Mouse (Mus musculus) spleen, postnatal 10 days (tissue): ENCODE data around the gene Gm10964.

Experiments used
- DNase-seq, 2 experiments: peaks; one replicate each; pipeline ENCODE4 v3.0.0; 2021 to 2022; ENCODE audit warnings: low spot score in 2 of 2

Gm10964 gene

DNA sequence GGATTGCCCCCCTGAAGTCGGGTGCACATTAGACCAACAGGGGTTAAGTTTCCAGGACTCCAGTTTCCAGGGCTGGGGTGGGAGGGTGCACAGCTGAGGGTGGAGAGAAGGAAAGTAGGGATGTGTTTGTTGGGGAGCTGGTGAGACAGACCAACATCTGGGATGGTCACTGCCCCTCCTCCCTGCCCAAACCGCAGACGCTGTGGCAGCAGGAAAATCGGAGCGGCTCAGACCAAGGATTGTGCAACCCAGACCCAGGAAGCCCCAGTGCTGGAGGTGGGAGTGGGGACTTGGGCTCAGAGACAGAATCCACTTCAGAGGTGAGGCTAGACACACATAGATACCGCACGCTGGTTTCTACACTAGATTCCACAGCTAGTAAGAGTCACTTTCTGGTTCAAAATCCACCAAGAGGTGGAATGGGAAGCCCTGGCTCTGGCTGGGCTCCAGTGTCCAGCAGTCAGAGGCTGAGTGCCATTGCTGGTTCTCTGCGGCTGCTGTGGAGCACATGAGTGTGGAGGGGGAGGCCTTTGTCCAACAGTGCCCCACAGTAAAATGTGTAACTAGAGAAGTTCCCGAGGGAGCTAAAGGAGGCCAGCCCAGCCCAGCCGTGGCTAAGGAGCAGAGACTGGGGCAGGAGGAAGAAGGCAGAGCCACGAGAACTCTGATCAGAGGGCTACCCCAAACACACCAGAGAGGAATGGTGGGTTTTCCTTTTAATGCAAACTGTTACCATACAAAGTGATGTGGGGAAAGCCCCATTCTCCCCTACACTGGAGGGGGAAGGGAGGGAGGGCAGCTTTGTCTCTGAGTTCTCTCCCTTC is 4.3 kb upstream of the Gm10964 start:
- DNase-seq: no peak

- DNase-seq: no peak
These were observed 3.2 kb upstream of the Gm10964 start for GRCm38 (mm10) chr3:103735776-103736600.

GRCm38 (mm10) chr3:103737061-103737754 is 2.0 kb upstream of the Gm10964 start:
- no peak for DNase-seq

DNA sequence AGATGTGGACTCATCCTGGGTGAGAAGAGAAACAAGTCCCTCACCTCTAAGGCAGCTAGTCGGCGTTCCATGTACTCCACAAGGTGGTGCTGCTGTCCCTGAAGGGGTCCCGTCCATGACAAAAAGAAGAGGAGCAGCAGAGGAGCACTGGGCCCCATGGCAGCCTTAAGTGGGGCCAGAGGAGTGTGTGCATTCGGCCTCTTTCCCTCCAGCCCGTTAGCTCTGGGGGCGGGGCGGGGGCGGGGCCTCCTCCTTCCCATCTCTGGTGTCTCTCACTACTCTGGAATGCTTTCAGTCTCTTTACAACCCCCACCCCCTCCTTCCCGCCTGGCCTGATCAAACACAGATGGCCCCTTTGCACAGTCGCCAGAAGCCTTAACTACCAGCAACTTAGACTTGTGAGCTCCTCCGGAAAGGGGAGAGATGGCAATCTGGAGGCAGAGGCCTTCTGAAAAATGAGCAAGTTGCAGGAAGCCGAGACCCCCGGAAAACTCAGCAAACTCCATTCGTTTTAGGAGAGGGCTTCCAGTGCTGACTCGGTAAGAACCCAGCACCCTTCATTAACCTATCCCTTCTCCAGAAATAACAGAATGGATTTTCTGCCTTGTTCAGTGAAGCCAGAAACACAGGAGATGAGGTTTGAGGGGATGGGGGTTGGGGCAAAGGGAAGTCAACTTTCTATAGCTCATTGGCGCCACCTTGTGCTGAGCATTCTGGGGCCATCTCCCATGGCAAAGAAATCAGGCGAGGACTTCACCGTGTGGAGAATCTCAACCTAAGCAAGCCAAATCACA is 1.2 kb upstream of the Gm10964 start, which contains the start of gene Olfml3:
Gene Olfml3, minus strand, starts transcription at position 224 of the 794 bp plus-strand sequence.
- peak; percentile 80 to 91 for DNase-seq

DNA sequence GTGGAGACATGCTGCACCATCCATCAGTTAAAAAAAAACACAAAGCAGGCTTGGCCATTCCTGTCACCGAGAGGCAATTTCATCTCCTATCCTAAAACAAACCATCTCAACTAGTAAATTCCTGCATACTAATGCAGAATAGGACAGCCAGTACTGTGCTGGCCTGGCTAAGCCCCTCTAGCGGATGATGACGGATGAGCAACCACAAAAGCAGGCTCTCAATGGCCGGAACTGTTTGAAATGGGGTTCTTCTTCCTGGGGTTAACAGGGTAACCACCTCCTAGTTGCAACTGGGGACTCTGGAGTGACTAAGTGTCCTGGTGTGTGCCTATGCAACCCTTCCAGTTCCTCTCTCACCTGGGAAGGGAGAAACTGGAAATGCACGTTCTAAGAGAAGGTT is 1.2 kb downstream of the Gm10964 start:
- DNase-seq: no peak

DNA sequence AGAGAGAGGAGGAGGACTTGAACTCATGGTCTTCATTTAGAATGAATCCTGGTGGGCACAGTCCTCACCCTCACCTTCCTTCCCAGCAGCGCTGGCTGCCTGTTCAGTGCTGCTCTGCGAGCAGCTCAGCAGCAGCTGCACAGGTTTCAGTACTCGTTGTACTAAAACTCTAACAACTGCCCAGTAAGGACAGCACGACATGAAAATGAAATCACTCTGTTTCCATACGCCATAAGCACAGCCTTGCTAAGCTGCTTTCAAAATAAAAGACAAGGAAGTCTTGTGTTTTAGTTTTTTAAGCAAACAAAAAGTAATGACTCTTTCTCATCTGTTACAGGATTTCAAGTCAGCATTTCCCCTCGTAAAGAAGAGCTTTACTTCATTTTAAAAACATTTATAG is 4.0 kb downstream of the Gm10964 start:
- no peak for DNase-seq

- DNase-seq: no peak
These were observed 6.0 kb downstream of the Gm10964 start for GRCm38 (mm10) chr3:103745001-103745770.

DNA sequence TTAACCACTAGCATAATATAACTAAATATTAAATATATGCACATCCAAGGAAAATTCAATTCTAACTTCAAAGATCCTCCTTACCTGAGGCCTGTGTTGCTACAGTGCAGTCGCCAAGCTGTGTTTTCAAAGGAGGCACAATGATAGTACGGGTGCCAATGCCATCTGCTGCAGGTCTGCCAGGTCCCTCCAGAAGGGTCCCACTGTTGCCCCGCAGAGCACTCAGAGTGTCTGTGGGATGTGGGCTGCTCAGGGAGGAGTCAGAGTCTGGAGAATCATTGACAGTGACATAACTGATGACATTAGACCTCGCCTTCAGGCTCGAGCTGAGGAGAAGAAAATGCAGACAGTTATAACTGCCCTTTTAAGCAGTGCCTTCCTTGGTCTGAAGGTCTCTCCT is 7.5 kb downstream of the Gm10964 start:
- no peak for DNase-seq

DNA sequence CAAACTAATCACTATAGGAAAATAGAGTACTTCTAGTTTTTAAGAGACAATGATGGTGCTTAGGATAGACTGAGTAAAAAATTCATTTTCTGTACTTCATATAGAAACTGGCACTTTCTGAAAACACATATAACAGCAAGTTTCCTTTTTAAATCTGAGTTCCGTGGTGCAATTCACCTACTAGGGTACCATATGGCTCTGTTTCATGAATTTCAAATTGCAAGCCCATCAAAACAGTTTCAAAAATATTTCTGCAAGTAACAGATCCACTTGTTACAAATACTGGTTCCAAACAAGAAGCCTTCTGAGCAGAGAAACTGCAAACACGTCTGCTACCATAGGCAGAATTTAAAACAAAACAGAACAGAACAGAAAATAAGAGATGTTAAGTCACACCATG is 12.4 kb downstream of the Gm10964 start:
- DNase-seq: no peak

- no peak for DNase-seq
These were observed 16.2 kb downstream of the Gm10964 start for GRCm38 (mm10) chr3:103755351-103755750.

DNA sequence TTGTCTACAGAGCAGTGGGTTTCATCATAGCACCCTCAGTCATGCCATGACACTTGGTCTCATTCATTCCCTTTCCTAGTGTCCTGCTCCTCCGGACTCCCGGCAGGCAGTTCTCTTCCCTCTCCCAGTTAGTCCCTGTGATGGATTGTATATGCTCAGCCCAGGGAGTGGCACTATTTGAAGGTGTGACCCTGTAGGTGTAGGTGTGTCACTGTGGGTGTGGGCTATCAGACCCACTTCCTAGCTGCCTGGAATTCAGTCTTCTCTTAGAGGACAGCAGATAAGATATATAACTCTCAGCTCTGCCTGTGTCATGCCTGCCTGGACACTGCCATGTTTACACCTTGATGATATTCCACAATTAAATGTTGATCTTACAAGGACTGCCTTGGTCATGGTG is 17.8 kb downstream of the Gm10964 start:
- DNase-seq: no peak

GRCm38 (mm10) chr3:103758456-103758855 is 19.3 kb downstream of the Gm10964 start:
- DNase-seq: no peak

- no peak for DNase-seq
These were observed 20.2 kb downstream of the Gm10964 start for GRCm38 (mm10) chr3:103759261-103759970.

DNA sequence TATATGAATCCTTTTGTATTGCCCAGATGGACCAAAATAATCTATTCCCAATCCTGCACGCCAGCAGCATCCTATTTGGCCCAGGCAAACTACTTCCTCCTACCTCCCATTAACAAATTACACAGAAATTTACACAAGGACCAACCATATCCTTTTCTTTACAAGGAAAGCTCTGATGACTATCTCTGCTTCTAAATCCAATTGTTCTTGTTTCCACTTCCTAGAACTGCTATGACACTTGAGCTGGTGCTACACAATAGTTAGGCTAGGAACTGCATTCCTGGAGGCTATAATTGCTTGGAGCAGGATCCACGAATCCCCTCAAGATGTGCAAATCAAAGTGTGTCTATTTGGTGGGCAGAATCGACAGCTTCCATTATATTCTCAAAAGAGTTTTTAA is 27.6 kb downstream of the Gm10964 start:
- DNase-seq: no peak

- no peak for DNase-seq
These were observed 32.5 kb downstream of the Gm10964 start for GRCm38 (mm10) chr3:103771531-103772130.

GRCm38 (mm10) chr3:103772846-103773245 is 33.7 kb downstream of the Gm10964 start:
- no peak for DNase-seq

DNA sequence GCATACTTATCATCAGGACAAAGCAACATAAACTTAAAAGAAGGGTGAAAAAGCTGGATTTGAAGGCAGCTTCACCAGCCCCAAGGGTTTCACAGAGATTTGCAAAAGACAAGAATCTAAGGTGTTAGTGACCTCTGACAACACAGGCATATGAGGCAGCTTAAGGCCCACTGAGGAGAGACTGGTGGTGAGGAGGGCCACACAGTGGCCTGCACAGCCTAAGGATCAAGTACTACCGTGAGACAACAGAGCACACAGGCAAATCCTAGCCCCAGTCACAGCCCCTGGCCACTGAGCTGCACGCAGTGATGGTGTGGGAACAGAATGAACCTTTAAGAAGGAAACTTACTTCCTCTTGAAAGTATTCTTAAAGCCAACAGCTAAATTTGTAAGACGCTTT is 34.3 kb downstream of the Gm10964 start:
- no peak for DNase-seq

GRCm38 (mm10) chr3:103774009-103774408 is 34.8 kb downstream of the Gm10964 start:
- DNase-seq: no peak

GRCm38 (mm10) chr3:103777940-103778339 is 38.8 kb downstream of the Gm10964 start:
- DNase-seq: no peak

GRCm38 (mm10) chr3:103778660-103779059 is 39.5 kb downstream of the Gm10964 start:
- DNase-seq: no peak
